Mouse (Mus musculus) retina, embryonic 14.5 days (tissue): ENCODE results near the gene Riok2.
"Not testable (repeated sequence)": the region's sequence is repeated elsewhere in the genome, so short reads cannot be mapped to it uniquely, and the experiment has no call there.

Experiments
- DNase-seq: peaks from one replicate; pipeline ENCODE4 v3.0.0-alpha.2; 2015; ENCODE audit warnings: low spot score

Riok2 gene

GRCm38 (mm10) chr17:17373918-17374910 lies at the start of gene Riok2:
TSS of gene Riok2 (plus strand) at chr17:17374309.
- peak; percentile 99 for DNase-seq

GRCm38 (mm10) chr17:17326022-17326421 lies 48.1 kb upstream of the Riok2 start:
- DNase-seq = not testable (repeated sequence)

- no peak for DNase-seq
Observed at GRCm38 (mm10) chr17:17326636-17327035, 47.5 kb upstream of the Riok2 start.

- peak; percentile 7 for DNase-seq
Observed at GRCm38 (mm10) chr17:17345374-17346183, 28.5 kb upstream of the Riok2 start.

GRCm38 (mm10) chr17:17346281-17346680 lies 27.8 kb upstream of the Riok2 start:
- DNase-seq = peak; percentile 8

GRCm38 (mm10) chr17:17373550-17373917 lies 575 bp upstream of the Riok2 start:
- no peak for DNase-seq

GRCm38 (mm10) chr17:17375581-17375980 lies 1.5 kb downstream of the Riok2 start:
- DNase-seq = no peak

- DNase-seq = no peak
Observed at GRCm38 (mm10) chr17:17383703-17384102, 9.6 kb downstream of the Riok2 start.

- no peak for DNase-seq
Observed at GRCm38 (mm10) chr17:17384502-17384901, 10.4 kb downstream of the Riok2 start.

GRCm38 (mm10) chr17:17386117-17386516 lies 12.0 kb downstream of the Riok2 start:
- DNase-seq = no peak

- DNase-seq = no peak
Observed at GRCm38 (mm10) chr17:17391823-17392222, 17.7 kb downstream of the Riok2 start.

- DNase-seq = peak; percentile 61
Observed at GRCm38 (mm10) chr17:17392863-17393262, 18.8 kb downstream of the Riok2 start.

- no peak for DNase-seq
Observed at GRCm38 (mm10) chr17:17393300-17393699, 19.2 kb downstream of the Riok2 start.

- DNase-seq = peak; percentile 90
Observed at GRCm38 (mm10) chr17:17394336-17394735, 20.2 kb downstream of the Riok2 start.

- peak; percentile 59 for DNase-seq
Observed at GRCm38 (mm10) chr17:17396869-17397268, 22.8 kb downstream of the Riok2 start.

GRCm38 (mm10) chr17:17398664-17399063 lies 24.6 kb downstream of the Riok2 start:
- DNase-seq = no peak

GRCm38 (mm10) chr17:17402222-17403004 lies 28.3 kb downstream of the Riok2 start, which contains the start of gene Lix1:
TSS of gene Lix1 (plus strand) at chr17:17402672.
- DNase-seq = peak; percentile 87

- DNase-seq = no peak
Observed at GRCm38 (mm10) chr17:17403038-17403437, 28.9 kb downstream of the Riok2 start.

- DNase-seq = no peak
Observed at GRCm38 (mm10) chr17:17403578-17404112, 29.5 kb downstream of the Riok2 start.

- no peak for DNase-seq
Observed at GRCm38 (mm10) chr17:17404811-17405544, 30.9 kb downstream of the Riok2 start.

GRCm38 (mm10) chr17:17405606-17406005 lies 31.5 kb downstream of the Riok2 start:
- no peak for DNase-seq
